Mouse (Mus musculus): Measurements from ENCODE around the gene Tmprss4. TPM values are rescaled to one million over a fixed set of nuclear protein-coding genes. Genes with fewer than 3 reads are reported as not detected.

Tmprss4 gene
- total RNA-seq (2021): not detected
- long read RNA-seq, experiment 1: 0 reads
- long read RNA-seq, experiment 2: 0 reads

GRCm38 (mm10) chr9:45203797-45204410, at the start of gene Tmprss4:
TSS of gene Tmprss4 (minus strand) at chr9:45204092.
- DNase-seq (ENCODE audit: low spot score in 2 of 2): no peak
- H3K4me3 ChIP-seq: no peak within 1 kb of the TSS
- no peak for TF ChIP-seq CTCF (conservative IDR thresholded peaks at IDR 0.05)
- no peak within 1 kb of the TSS for H3K27ac ChIP-seq

- no peak for DNase-seq (ENCODE audit: low spot score in 2 of 2)
- no peak overlapping the region for H3K27ac ChIP-seq
- TF ChIP-seq CTCF (conservative IDR thresholded peaks at IDR 0.05): no peak
- H3K4me3 ChIP-seq: no peak overlapping the region
Observed at GRCm38 (mm10) chr9:45252395-45252794, 48.5 kb upstream of the Tmprss4 start.

- no peak overlapping the region for H3K4me3 ChIP-seq
- H3K27ac ChIP-seq: no peak overlapping the region
- DNase-seq (ENCODE audit: low spot score in 2 of 2): no peak
- TF ChIP-seq CTCF (conservative IDR thresholded peaks at IDR 0.05): no peak
Observed at GRCm38 (mm10) chr9:45251990-45252389, 48.1 kb upstream of the Tmprss4 start.

- no peak overlapping the region for H3K27ac ChIP-seq
- H3K4me3 ChIP-seq: no peak overlapping the region
- TF ChIP-seq CTCF (conservative IDR thresholded peaks at IDR 0.05): no peak
- DNase-seq (ENCODE audit: low spot score in 2 of 2): no peak
Observed at GRCm38 (mm10) chr9:45251281-45251680, 47.4 kb upstream of the Tmprss4 start.

- DNase-seq (ENCODE audit: low spot score in 2 of 2): no peak
- Histone ChIP-seq H3K4me3 (no peak overlapping the region), H3K27ac (no peak overlapping the region)
- no peak for TF ChIP-seq CTCF (conservative IDR thresholded peaks at IDR 0.05)
Observed at GRCm38 (mm10) chr9:45250306-45250705, 46.4 kb upstream of the Tmprss4 start.

GRCm38 (mm10) chr9:45247536-45247935, 43.6 kb upstream of the Tmprss4 start:
- peak overlapping the region; percentile 36; the same call in 1 of the 2 replicates for H3K27ac ChIP-seq
- no peak for TF ChIP-seq CTCF (conservative IDR thresholded peaks at IDR 0.05)
- DNase-seq (ENCODE audit: low spot score in 2 of 2): no peak
- no peak overlapping the region for H3K4me3 ChIP-seq

- no peak for DNase-seq (ENCODE audit: low spot score in 2 of 2)
- Histone ChIP-seq H3K27ac (peak overlapping the region; percentile 36; the same call in 1 of the 2 replicates), H3K4me3 (no peak overlapping the region)
- TF ChIP-seq CTCF (conservative IDR thresholded peaks at IDR 0.05): no peak
Observed at GRCm38 (mm10) chr9:45246060-45246459, 42.2 kb upstream of the Tmprss4 start.

- DNase-seq (ENCODE audit: low spot score in 2 of 2): no peak
- no peak overlapping the region for H3K4me3 ChIP-seq
- no peak for TF ChIP-seq CTCF (conservative IDR thresholded peaks at IDR 0.05)
- no peak overlapping the region for H3K27ac ChIP-seq
Observed at GRCm38 (mm10) chr9:45245432-45245831, 41.5 kb upstream of the Tmprss4 start.

GRCm38 (mm10) chr9:45241397-45241796, 37.5 kb upstream of the Tmprss4 start:
- Histone ChIP-seq H3K27ac (no peak overlapping the region), H3K4me3 (no peak overlapping the region)
- DNase-seq (ENCODE audit: low spot score in 2 of 2): no peak
- no peak for TF ChIP-seq CTCF (conservative IDR thresholded peaks at IDR 0.05)

GRCm38 (mm10) chr9:45236744-45237143, 32.9 kb upstream of the Tmprss4 start:
- Histone ChIP-seq H3K4me3 (no peak overlapping the region), H3K27ac (no peak overlapping the region)
- no peak for TF ChIP-seq CTCF (conservative IDR thresholded peaks at IDR 0.05)
- no peak for DNase-seq (ENCODE audit: low spot score in 2 of 2)

- no peak overlapping the region for H3K4me3 ChIP-seq
- H3K27ac ChIP-seq: no peak overlapping the region
- TF ChIP-seq CTCF (conservative IDR thresholded peaks at IDR 0.05): no peak
- DNase-seq (ENCODE audit: low spot score in 2 of 2): no peak
Observed at GRCm38 (mm10) chr9:45235668-45236227, 31.9 kb upstream of the Tmprss4 start.

GRCm38 (mm10) chr9:45229359-45229758, 25.5 kb upstream of the Tmprss4 start:
- no peak for TF ChIP-seq CTCF (conservative IDR thresholded peaks at IDR 0.05)
- H3K4me3 ChIP-seq: no peak overlapping the region
- no peak for DNase-seq (ENCODE audit: low spot score in 2 of 2)
- H3K27ac ChIP-seq: no peak overlapping the region

- H3K27ac ChIP-seq: no peak overlapping the region
- DNase-seq (ENCODE audit: low spot score in 2 of 2): peak; percentile 88 to 95
Observed at GRCm38 (mm10) chr9:45221567-45221966, 17.7 kb upstream of the Tmprss4 start.

GRCm38 (mm10) chr9:45219644-45220043, 15.8 kb upstream of the Tmprss4 start:
- Histone ChIP-seq H3K4me3 (no peak overlapping the region), H3K27ac (no peak overlapping the region)
- no peak for DNase-seq (ENCODE audit: low spot score in 2 of 2)
- TF ChIP-seq CTCF (conservative IDR thresholded peaks at IDR 0.05): no peak

More at GRCm38 (mm10) chr9:45221567-45221966, 17.7 kb upstream of the Tmprss4 start:
- peak; percentile 96 for TF ChIP-seq CTCF (conservative IDR thresholded peaks at IDR 0.05)
- no peak overlapping the region for H3K4me3 ChIP-seq
